Mouse (Mus musculus) MEL (cell line): ENCODE data around the gene Klk12.

Source experiments
- CTCF ChIP-seq, 3 experiments: IDR thresholded peaks in 2 of 3; conservative IDR thresholded peaks in 1 of 3; 2 replicates each; pipeline ENCODE4 v1.5.1; 2011 to 2012; ENCODE audit warnings: low read length in 3 of 3, low read depth in 2 of 3, mild to moderate bottlenecking in 2 of 3, improper control_type of control experiment in 1 of 3, inconsistent platforms in 1 of 3, mixed read lengths in 1 of 3, moderate library complexity in 1 of 3; ENCODE audit not compliant: control insufficient read depth in 1 of 3, insufficient read depth in 1 of 3, poor library complexity in 1 of 3, severe bottlenecking in 1 of 3
- ELF1 ChIP-seq: IDR thresholded peaks from 2 replicates; pipeline ENCODE4 v1.6.1; 2014; ENCODE audit warnings: low read depth, mild to moderate bottlenecking, inconsistent platforms, low read length, improper control_type of control experiment, moderate library complexity
- EP300 ChIP-seq, 2 experiments: IDR thresholded peaks; 2 replicates each; pipeline ENCODE4 v1.6.1; 2011; ENCODE audit warnings: improper control_type of control experiment in 2 of 2, low read length in 2 of 2, low read depth in 1 of 2, mild to moderate bottlenecking in 1 of 2
- GATA1 ChIP-seq: IDR thresholded peaks from 2 replicates; pipeline ENCODE4 v1.6.1; 2011; ENCODE audit warnings: low read depth, low read length, improper control_type of control experiment
- KAT2A ChIP-seq: conservative IDR thresholded peaks from 2 replicates; pipeline ENCODE4 v1.6.1; 2012; ENCODE audit warnings: low read depth, low read length, improper control_type of control experiment, inconsistent platforms
- MAFK ChIP-seq: IDR thresholded peaks from 2 replicates; pipeline ENCODE4 v1.6.1; 2011; ENCODE audit warnings: low read depth, mild to moderate bottlenecking, low read length, improper control_type of control experiment, borderline replicate concordance
- MAX ChIP-seq: IDR thresholded peaks from 2 replicates; pipeline ENCODE4 v1.6.1; 2011; ENCODE audit warnings: low read length, improper control_type of control experiment
- NRF1 ChIP-seq: IDR thresholded peaks from 2 replicates; pipeline ENCODE4 v1.6.1; 2014; ENCODE audit warnings: low read depth, mild to moderate bottlenecking, inconsistent platforms, low read length, improper control_type of control experiment, moderate library complexity; ENCODE audit not compliant: poor library complexity, insufficient read depth, severe bottlenecking
- POLR2A ChIP-seq, 2 experiments: IDR thresholded peaks; 2 replicates each; pipeline ENCODE4 v1.6.1; 2011 to 2012; ENCODE audit warnings: low read length in 2 of 2, mild to moderate bottlenecking in 2 of 2, control low read depth in 1 of 2, improper control_type of control experiment in 1 of 2, low read depth in 1 of 2, moderate library complexity in 1 of 2; ENCODE audit not compliant: control insufficient read depth in 1 of 2, insufficient read depth in 1 of 2, poor library complexity in 1 of 2
- POLR2AphosphoS2 ChIP-seq: IDR thresholded peaks from 2 replicates; pipeline ENCODE4 v1.6.1; 2011; ENCODE audit warnings: low read length, improper control_type of control experiment
- TAL1 ChIP-seq: IDR thresholded peaks from 2 replicates; pipeline ENCODE4 v1.6.1; 2012; ENCODE audit warnings: mild to moderate bottlenecking, inconsistent platforms, low read length, moderate library complexity, mixed read lengths
- TBP ChIP-seq: IDR thresholded peaks from 2 replicates; pipeline ENCODE4 v1.8.0; 2011; ENCODE audit warnings: low read depth, low read length, improper control_type of control experiment
- USF1 ChIP-seq: IDR thresholded peaks from 2 replicates; pipeline ENCODE4 v1.6.1; 2014; ENCODE audit warnings: low read depth, mild to moderate bottlenecking, inconsistent platforms, low read length, improper control_type of control experiment, moderate library complexity
- USF2 ChIP-seq, 2 experiments: IDR thresholded peaks; 2 replicates each; pipeline ENCODE4 v1.6.1; 2011 to 2012; ENCODE audit warnings: improper control_type of control experiment in 2 of 2, low read length in 2 of 2, borderline replicate concordance in 1 of 2, inconsistent platforms in 1 of 2, low read depth in 1 of 2, mild to moderate bottlenecking in 1 of 2; ENCODE audit not compliant: insufficient read depth in 1 of 2

GRCm38 (mm10) chr7:43791591-43791990 lies 22.9 kb downstream of the Klk12 start, which contains the start of gene Klk9:
- TF ChIP-seq MAX = no peak
- no peak for TF ChIP-seq CTCF (IDR thresholded peaks at IDR 0.05 in 2 of 3, conservative IDR thresholded peaks at IDR 0.05 in 1 of 3; ENCODE audit: control insufficient read depth in 1 of 3, insufficient read depth in 1 of 3, low read depth in 2 of 3, low read length in 3 of 3, poor library complexity in 1 of 3, severe bottlenecking in 1 of 3)
- TF ChIP-seq EP300 (IDR thresholded peaks at IDR 0.05; ENCODE audit: low read depth in 1 of 2, low read length in 2 of 2) = no peak
- TF ChIP-seq TAL1 = no peak
- TF ChIP-seq USF1 = no peak
- no peak for TF ChIP-seq POLR2A (IDR thresholded peaks at IDR 0.05; ENCODE audit: control insufficient read depth in 1 of 2, insufficient read depth in 1 of 2, low read depth in 1 of 2, low read length in 2 of 2, poor library complexity in 1 of 2)
- TF ChIP-seq KAT2A = no peak
- TF ChIP-seq POLR2AphosphoS2 = no peak
- no peak for TF ChIP-seq GATA1
- no peak for TF ChIP-seq MAFK
- TF ChIP-seq NRF1 = no peak
- no peak for TF ChIP-seq USF2 (IDR thresholded peaks at IDR 0.05; ENCODE audit: borderline replicate concordance in 1 of 2, insufficient read depth in 1 of 2, low read depth in 1 of 2, low read length in 2 of 2)
- no peak for TF ChIP-seq TBP
- TF ChIP-seq ELF1 = no peak
